Mouse (Mus musculus) erythroblast, embryonic 14.5 days (primary cell): ENCODE data around the gene Nrtn. TPM values are rescaled to one million over a fixed set of nuclear protein-coding genes. Genes with fewer than 3 reads are reported as not detected.
A peak's percentile ranks its signal among the peaks of the same experiment; 100 is the strongest.

ENCODE experiments used
- H3K27me3 ChIP-seq: 2 replicates; pipeline ENCODE4 v1.6.1; 2012; ENCODE audit warnings: inconsistent platforms; ENCODE audit not compliant: control insufficient read depth
- H3K36me3 ChIP-seq: 2 replicates; pipeline ENCODE4 v1.6.1; 2012; ENCODE audit warnings: mild to moderate bottlenecking, inconsistent platforms; ENCODE audit not compliant: control insufficient read depth
- H3K4me1 ChIP-seq: 2 replicates; pipeline ENCODE4 v1.6.1; 2012; ENCODE audit warnings: inconsistent platforms; ENCODE audit not compliant: control insufficient read depth
- H3K4me3 ChIP-seq: replicated peaks from 2 replicates; pipeline ENCODE3; 2012; ENCODE audit warnings: moderate library complexity, mild to moderate bottlenecking, inconsistent platforms
- H3K9me3 ChIP-seq: 2 replicates; pipeline ENCODE4 v1.6.1; 2012; ENCODE audit warnings: low read length, inconsistent platforms, mixed read lengths; ENCODE audit not compliant: control insufficient read depth
- GATA1 ChIP-seq: IDR thresholded peaks from 2 replicates; pipeline ENCODE4 v1.6.1; 2012; ENCODE audit warnings: low read length, inconsistent platforms, mixed read lengths
- TAL1 ChIP-seq: IDR thresholded peaks from 3 replicates; pipeline ENCODE4 v1.6.1; 2012; ENCODE audit warnings: low read length, inconsistent platforms, mixed read lengths
- polyA plus RNA-seq: library from polyadenylated mRNA; stranded (reverse); fragments of >175 nt; gene quantifications from 2 replicates; pipeline ENCODE4 v1.2.3, GENCODE M21; 2012

The Nrtn gene
- polyA plus RNA-seq, result 1.4 and 2.2 TPM in 2 replicates

- Histone ChIP-seq H3K4me3 (peak within 1 kb of the TSS; percentile 57), H3K36me3 (no peaks in the 10 kb centered on the region), H3K27me3 (peaks cover 55% of the 10 kb centered on the region), H3K4me1 (peaks cover 70% of the 10 kb centered on the region), H3K9me3 (peaks cover 5% of the 10 kb centered on the region)
- TF ChIP-seq GATA1 (no peak), TAL1 (no peak)
These were observed at the start of gene Nrtn for GRCm38 (mm10) chr17:56757416-56758123. Nrtn (minus strand) TSS chr17:56757530.

GRCm38 (mm10) chr17:56805784-56806183, 48.5 kb upstream of the Nrtn start:
- TF ChIP-seq GATA1, result no peak
- no peak for TF ChIP-seq TAL1
- Histone ChIP-seq H3K36me3 (peaks cover 100% of the 10 kb centered on the region), H3K4me1 (peaks cover 37% of the 10 kb centered on the region), H3K27me3 (no peaks in the 10 kb centered on the region), H3K4me3 (no peak overlapping the region), H3K9me3 (no peaks in the 10 kb centered on the region)

GRCm38 (mm10) chr17:56804952-56805351, 47.6 kb upstream of the Nrtn start:
- H3K9me3 ChIP-seq, result no peaks in the 10 kb centered on the region
- H3K36me3 ChIP-seq, result peaks cover 100% of the 10 kb centered on the region
- TF ChIP-seq TAL1 (no peak), GATA1 (no peak)
- peaks cover 34% of the 10 kb centered on the region for H3K4me1 ChIP-seq
- no peaks in the 10 kb centered on the region for H3K27me3 ChIP-seq
- H3K4me3 ChIP-seq, result no peak overlapping the region

GRCm38 (mm10) chr17:56802065-56802464, 44.7 kb upstream of the Nrtn start:
- H3K27me3 ChIP-seq, result no peaks in the 10 kb centered on the region
- H3K4me1 ChIP-seq, result peaks cover 26% of the 10 kb centered on the region
- TF ChIP-seq TAL1 (no peak), GATA1 (no peak)
- H3K9me3 ChIP-seq, result no peaks in the 10 kb centered on the region
- peaks cover 100% of the 10 kb centered on the region for H3K36me3 ChIP-seq
- H3K4me3 ChIP-seq, result no peak overlapping the region

GRCm38 (mm10) chr17:56799276-56799675, 41.9 kb upstream of the Nrtn start:
- Histone ChIP-seq H3K9me3 (no peaks in the 10 kb centered on the region), H3K4me1 (peaks cover 34% of the 10 kb centered on the region), H3K36me3 (peaks cover 91% of the 10 kb centered on the region), H3K27me3 (no peaks in the 10 kb centered on the region), H3K4me3 (no peak overlapping the region)
- TF ChIP-seq TAL1 (no peak), GATA1 (no peak)

GRCm38 (mm10) chr17:56793614-56794319, 36.4 kb upstream of the Nrtn start:
- no peaks in the 10 kb centered on the region for H3K27me3 ChIP-seq
- H3K9me3 ChIP-seq, result no peaks in the 10 kb centered on the region
- peaks cover 89% of the 10 kb centered on the region for H3K36me3 ChIP-seq
- peak overlapping the region; percentile 68 for H3K4me3 ChIP-seq
- TF ChIP-seq GATA1 (peak; percentile 87), TAL1 (peak; percentile 97)
- peaks cover 72% of the 10 kb centered on the region for H3K4me1 ChIP-seq

- TF ChIP-seq GATA1, result no peak
- TF ChIP-seq TAL1, result no peak
- peaks cover 89% of the 10 kb centered on the region for H3K36me3 ChIP-seq
These were observed 35.3 kb upstream of the Nrtn start for GRCm38 (mm10) chr17:56792588-56792987.

GRCm38 (mm10) chr17:56789286-56789685, 32.0 kb upstream of the Nrtn start:
- no peaks in the 10 kb centered on the region for H3K27me3 ChIP-seq
- H3K36me3 ChIP-seq, result peaks cover 97% of the 10 kb centered on the region
- H3K9me3 ChIP-seq, result no peaks in the 10 kb centered on the region
- TF ChIP-seq GATA1, result no peak
- TF ChIP-seq TAL1, result no peak
- no peak overlapping the region for H3K4me3 ChIP-seq
- H3K4me1 ChIP-seq, result peaks cover 63% of the 10 kb centered on the region

More at GRCm38 (mm10) chr17:56792588-56792987, 35.3 kb upstream of the Nrtn start:
- Histone ChIP-seq H3K4me1 (peaks cover 72% of the 10 kb centered on the region), H3K9me3 (no peaks in the 10 kb centered on the region), H3K4me3 (no peak overlapping the region), H3K27me3 (no peaks in the 10 kb centered on the region)

GRCm38 (mm10) chr17:56788886-56789285, 31.6 kb upstream of the Nrtn start:
- Histone ChIP-seq H3K9me3 (no peaks in the 10 kb centered on the region), H3K4me3 (no peak overlapping the region), H3K27me3 (no peaks in the 10 kb centered on the region), H3K36me3 (peaks cover 97% of the 10 kb centered on the region), H3K4me1 (peaks cover 59% of the 10 kb centered on the region)
- TF ChIP-seq GATA1, result no peak
- no peak for TF ChIP-seq TAL1
